Mouse (Mus musculus) liver, embryonic 12.5 days (tissue): ENCODE measurements around the gene Rhot2. TPM values are rescaled to one million over a fixed set of nuclear protein-coding genes. Genes with fewer than 3 reads are reported as not detected.

Source experiments
- ATAC-seq: fragments of 200-750 bp; cut with Nextera tagmentation; 2 replicates; pipeline ENCODE4 v1.8.0; 2017; ENCODE audit warnings: moderate number of reproducible peaks, mild to moderate bottlenecking, moderate library complexity
- H3K27ac ChIP-seq: fragments of 300-500 bp; sonication (generic); 2 replicates; pipeline ENCODE4 v1.5.1; 2016; ENCODE audit warnings: mild to moderate bottlenecking
- H3K27me3 ChIP-seq: fragments of 300-500 bp; sonication (generic); replicated peaks from 2 replicates; pipeline ENCODE4 v1.6.1; 2016; ENCODE audit warnings: mild to moderate bottlenecking, moderate library complexity
- H3K36me3 ChIP-seq: fragments of 300-500 bp; sonication (generic); 2 replicates; pipeline ENCODE4 v1.6.1; 2016; ENCODE audit warnings: mild to moderate bottlenecking, moderate library complexity
- H3K4me1 ChIP-seq: fragments of 300-500 bp; sonication (generic); 2 replicates; pipeline ENCODE4 v1.6.1; 2016
- H3K4me2 ChIP-seq: fragments of 300-500 bp; sonication (generic); 2 replicates; pipeline ENCODE4 v1.6.1; 2016; ENCODE audit warnings: mild to moderate bottlenecking, moderate library complexity
- H3K4me3 ChIP-seq: fragments of 300-500 bp; sonication (generic); 2 replicates; pipeline ENCODE4 v1.5.1; 2016; ENCODE audit warnings: mild to moderate bottlenecking, moderate library complexity
- H3K9ac ChIP-seq: fragments of 300-500 bp; sonication (generic); 2 replicates; pipeline ENCODE4 v1.6.1; 2016; ENCODE audit warnings: mild to moderate bottlenecking, moderate library complexity
- H3K9me3 ChIP-seq: fragments of 300-500 bp; sonication (generic); replicated peaks from 2 replicates; pipeline ENCODE4 v1.6.1; 2016; ENCODE audit warnings: mild to moderate bottlenecking, moderate library complexity
- WGBS: fragments of 180-500 bp; shearing (Covaris S2); methylation state at CpG from one replicate; pipeline ENCODE4 v1.1.7; 2016; ENCODE audit not compliant: insufficient replicate concordance; 5-methylcytosine and 5-hydroxymethylcytosine counted together
- polyA plus RNA-seq: library from polyadenylated mRNA; unstranded; fragments of >200 nt; fragmentation: Nextera tagmentation; extraction: Ambion mirVana; gene quantifications from 2 replicates; pipeline ENCODE4 v1.2.1, GENCODE M21; 2016

The Rhot2 gene
- polyA plus RNA-seq, 1 experiment from 2014 or later, result 17.4 TPM

DNA sequence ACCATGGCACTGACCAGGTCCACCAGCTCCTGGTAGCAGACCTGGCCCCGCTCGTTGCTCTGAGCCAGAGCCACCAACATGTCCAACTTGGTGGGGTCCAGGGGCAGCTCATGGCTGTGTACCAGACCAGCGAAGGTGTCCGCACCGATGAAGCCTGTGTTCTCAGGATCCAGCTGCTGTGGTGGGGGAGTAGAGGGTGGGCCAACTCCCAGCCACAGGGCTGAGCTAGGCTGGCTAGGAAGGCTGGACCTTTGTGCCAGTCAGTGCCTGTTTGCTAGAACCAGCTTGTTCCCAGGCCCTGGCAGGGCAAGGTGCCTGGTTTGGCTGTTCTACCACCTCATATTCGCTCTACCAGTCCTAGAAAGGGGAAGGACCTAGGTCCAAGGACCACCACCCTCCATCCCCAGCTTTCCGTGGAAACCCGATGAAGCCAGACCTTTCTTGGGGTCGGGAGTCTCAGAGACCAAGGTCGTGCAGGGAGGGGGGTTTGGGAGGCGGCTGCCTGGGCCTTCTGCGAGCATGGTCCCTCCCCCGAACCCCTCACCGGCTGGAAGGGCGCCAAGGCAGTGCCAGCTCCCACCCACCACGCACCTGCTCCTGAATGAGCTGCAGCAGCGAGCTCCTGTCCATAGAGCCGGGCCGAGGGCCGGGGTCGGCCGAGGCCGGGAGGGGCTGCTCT, 8.1 kb downstream of the Rhot2 start:
- H3K9ac ChIP-seq, result peak overlapping the region; percentile 56
- H3K4me1 ChIP-seq, result peaks cover 74% of the 10 kb centered on the region
- peak overlapping the region; percentile 12 for H3K27ac ChIP-seq
- no peaks in the 10 kb centered on the region for H3K9me3 ChIP-seq
- no peak for ATAC-seq
- H3K36me3 ChIP-seq, result peaks cover 65% of the 10 kb centered on the region
- no peaks in the 10 kb centered on the region for H3K27me3 ChIP-seq
- H3K4me3 ChIP-seq, result peak overlapping the region; percentile 38
- WGBS, result 25% methylated on average over 22 of the region's 23 CpGs
- peak overlapping the region; percentile 71 for H3K4me2 ChIP-seq

- 89% methylated on average over 16 of the region's 16 CpGs for WGBS
Observed at GRCm38 (mm10) chr17:25835816-25836215, 8.8 kb downstream of the Rhot2 start.

GRCm38 (mm10) chr17:25835301-25835700, 9.3 kb downstream of the Rhot2 start:
- H3K4me1 ChIP-seq, result peaks cover 84% of the 10 kb centered on the region
- H3K4me2 ChIP-seq, result peak overlapping the region; percentile 84
- peak overlapping the region; percentile 92; the same call in 1 of the 2 replicates for H3K9ac ChIP-seq
- H3K9me3 ChIP-seq, result no peaks in the 10 kb centered on the region
- 88% methylated on average over 7 of the region's 7 CpGs for WGBS
- ATAC-seq, result no peak
- H3K27me3 ChIP-seq, result no peaks in the 10 kb centered on the region
- peak overlapping the region; percentile 84; the same call in 1 of the 2 replicates for H3K4me3 ChIP-seq
- H3K36me3 ChIP-seq, result peaks cover 65% of the 10 kb centered on the region
- no peak overlapping the region for H3K27ac ChIP-seq

More at GRCm38 (mm10) chr17:25835816-25836215, 8.8 kb downstream of the Rhot2 start:
- ATAC-seq, result no peak
- H3K36me3 ChIP-seq, result peaks cover 65% of the 10 kb centered on the region
- H3K27ac ChIP-seq, result no peak overlapping the region
- H3K9me3 ChIP-seq, result no peaks in the 10 kb centered on the region
- peaks cover 81% of the 10 kb centered on the region for H3K4me1 ChIP-seq
- H3K4me3 ChIP-seq, result no peak overlapping the region
- H3K27me3 ChIP-seq, result no peaks in the 10 kb centered on the region
- peak overlapping the region; percentile 71; the same call in 1 of the 2 replicates for H3K4me2 ChIP-seq
- 0 out of 2 replicates have a peak overlapping the region, but pooled peaks have one; percentile 56 for H3K9ac ChIP-seq

GRCm38 (mm10) chr17:25834595-25835222, 9.9 kb downstream of the Rhot2 start:
- peak overlapping the region; percentile 93 for H3K27ac ChIP-seq
- WGBS, result 89% methylated on average over 12 of the region's 12 CpGs
- no peaks in the 10 kb centered on the region for H3K9me3 ChIP-seq
- H3K27me3 ChIP-seq, result no peaks in the 10 kb centered on the region
- peak overlapping the region; percentile 84 for H3K4me3 ChIP-seq
- H3K36me3 ChIP-seq, result peaks cover 65% of the 10 kb centered on the region
- ATAC-seq, result no peak
- H3K4me2 ChIP-seq, result peak overlapping the region; percentile 84
- H3K9ac ChIP-seq, result peak overlapping the region; percentile 92
- H3K4me1 ChIP-seq, result peaks cover 84% of the 10 kb centered on the region

- H3K27ac ChIP-seq, result peak overlapping the region; percentile 93
- H3K9ac ChIP-seq, result peak overlapping the region; percentile 92
- peak overlapping the region; percentile 84 for H3K4me3 ChIP-seq
- no peak for ATAC-seq
- 43% methylated on average over 6 of the region's 6 CpGs for WGBS
- H3K4me1 ChIP-seq, result peaks cover 84% of the 10 kb centered on the region
- no peaks in the 10 kb centered on the region for H3K27me3 ChIP-seq
- peaks cover 60% of the 10 kb centered on the region for H3K36me3 ChIP-seq
- no peaks in the 10 kb centered on the region for H3K9me3 ChIP-seq
- H3K4me2 ChIP-seq, result peak overlapping the region; percentile 84
Observed at GRCm38 (mm10) chr17:25833961-25834594, 10.6 kb downstream of the Rhot2 start.

DNA sequence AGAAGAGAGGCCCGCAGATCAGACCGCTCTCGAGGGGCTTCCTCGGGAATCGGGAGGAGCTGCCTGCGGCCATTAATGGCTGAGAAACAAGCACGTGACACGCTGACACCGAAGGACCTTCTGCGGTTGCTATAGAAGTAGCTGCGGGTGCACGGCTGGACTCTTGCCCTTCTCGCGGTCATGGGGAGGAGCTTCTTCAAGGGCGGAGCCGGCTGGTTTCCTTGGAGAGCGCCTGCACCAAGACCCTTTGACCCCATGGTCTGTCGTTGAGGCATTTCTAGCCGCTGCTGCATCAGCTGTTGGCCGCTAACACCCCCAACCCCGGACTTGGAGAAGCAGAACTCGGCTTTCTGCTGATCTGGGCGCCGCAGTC, 11.4 kb downstream of the Rhot2 start, which contains the start of gene Stub1:
Gene Stub1, minus strand, starts transcription at position 114 of the 373 bp plus-strand sequence.
- H3K9me3 ChIP-seq, result no peaks in the 10 kb centered on the region
- H3K9ac ChIP-seq, result peak within 1 kb of the TSS; percentile 92
- peak within 1 kb of the TSS; percentile 84 for H3K4me3 ChIP-seq
- H3K36me3 ChIP-seq, result peaks cover 55% of the 10 kb centered on the region
- peak within 1 kb of the TSS; percentile 93 for H3K27ac ChIP-seq
- H3K27me3 ChIP-seq, result no peaks in the 10 kb centered on the region
- peaks cover 88% of the 10 kb centered on the region for H3K4me1 ChIP-seq
- H3K4me2 ChIP-seq, result peak within 1 kb of the TSS; percentile 84
- ATAC-seq, result peak; percentile 53
- 0% methylated on average over 24 of the region's 24 CpGs for WGBS

DNA sequence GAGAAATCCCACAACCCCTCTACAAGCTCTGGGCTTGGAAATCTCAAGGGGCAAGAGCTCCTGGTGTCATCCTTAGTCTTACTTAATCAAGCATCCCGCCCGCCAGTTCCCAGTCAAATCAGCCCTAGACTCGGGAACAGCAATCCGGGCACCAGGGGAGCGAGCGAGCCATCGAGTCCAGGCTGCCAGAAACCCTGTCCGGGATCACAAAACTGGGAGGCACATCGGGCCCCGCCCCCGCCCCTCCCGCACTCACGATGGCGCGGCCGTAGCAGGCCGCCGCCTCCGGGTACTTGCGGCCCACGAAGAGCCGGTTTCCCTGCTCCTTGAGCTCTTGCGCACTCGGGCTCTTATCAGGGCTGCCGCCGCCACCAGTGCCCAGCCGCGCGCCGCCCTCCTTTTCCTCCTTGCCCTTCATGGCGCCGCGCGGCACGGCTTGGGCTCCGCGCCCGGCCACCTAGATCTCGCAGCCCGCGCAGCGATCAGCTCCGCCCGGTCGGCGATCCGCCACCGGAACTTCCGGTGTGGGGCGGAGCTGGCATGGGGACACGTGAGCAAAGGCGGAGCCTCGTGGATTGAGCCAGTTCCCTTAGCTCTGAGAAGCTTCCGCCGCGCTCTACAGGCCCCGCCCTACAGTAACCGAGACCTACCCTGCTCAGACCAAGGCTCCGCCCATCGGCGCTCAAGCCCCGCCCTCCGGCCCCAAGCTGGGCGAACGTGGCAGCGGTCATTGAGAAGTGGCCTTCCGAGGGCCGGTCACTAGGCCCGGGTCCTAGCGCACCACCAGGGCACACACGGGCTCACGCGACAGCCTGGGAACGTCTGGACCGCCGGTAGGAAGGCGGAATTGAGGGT, 12.0 kb downstream of the Rhot2 start:
- H3K4me1 ChIP-seq, result peaks cover 87% of the 10 kb centered on the region
- H3K27me3 ChIP-seq, result no peaks in the 10 kb centered on the region
- H3K36me3 ChIP-seq, result peaks cover 55% of the 10 kb centered on the region
- H3K4me3 ChIP-seq, result peak overlapping the region; percentile 84
- peak overlapping the region; percentile 93 for H3K27ac ChIP-seq
- under 1% methylated on average over 75 of the region's 77 CpGs for WGBS
- peak overlapping the region; percentile 84 for H3K4me2 ChIP-seq
- H3K9ac ChIP-seq, result peak overlapping the region; percentile 92
- H3K9me3 ChIP-seq, result no peaks in the 10 kb centered on the region
- ATAC-seq, result peak; percentile 89

DNA sequence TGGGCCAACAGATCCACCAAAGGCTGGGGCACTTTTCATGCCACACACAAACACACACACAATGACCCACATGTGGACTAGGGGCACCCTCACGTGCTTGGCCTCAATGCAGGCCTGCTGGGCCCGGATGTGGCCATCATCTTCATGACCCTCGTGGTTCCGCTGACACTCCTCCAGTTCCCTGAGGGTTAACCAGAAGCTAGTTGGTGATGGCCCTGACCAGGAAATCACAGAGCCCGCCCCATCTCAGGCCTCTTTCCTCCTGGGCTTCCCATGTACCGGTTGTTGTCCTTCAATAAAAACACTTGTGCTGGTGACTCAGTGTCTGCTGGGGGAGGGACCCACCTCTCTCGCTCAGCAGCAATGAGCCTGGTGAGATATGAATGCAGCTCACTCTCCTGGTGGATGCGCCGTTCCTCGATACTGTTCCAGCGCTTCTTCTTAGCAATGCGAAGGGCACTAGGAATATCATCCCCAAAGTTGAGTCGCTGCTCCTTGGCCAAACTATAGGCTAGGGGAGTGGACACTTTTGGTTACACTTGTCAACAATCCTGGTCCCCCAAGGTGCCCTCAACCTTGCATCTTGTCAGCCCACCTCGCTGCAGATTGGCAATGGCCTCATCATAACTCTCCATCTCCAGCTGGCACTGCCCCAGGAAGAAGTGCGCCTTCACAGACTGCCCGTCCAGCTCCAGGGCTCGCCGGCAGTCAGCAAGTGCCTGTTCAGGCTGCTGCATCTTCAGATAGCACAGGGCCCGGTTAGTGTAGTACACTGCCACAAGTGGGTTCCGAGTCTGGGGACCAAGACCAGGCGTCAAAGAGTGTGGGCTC, 13.0 kb downstream of the Rhot2 start:
- H3K27ac ChIP-seq, result peak overlapping the region; percentile 91
- peak overlapping the region; percentile 84 for H3K4me3 ChIP-seq
- no peaks in the 10 kb centered on the region for H3K27me3 ChIP-seq
- peak overlapping the region; percentile 92 for H3K9ac ChIP-seq
- peak overlapping the region; percentile 84 for H3K4me2 ChIP-seq
- no peaks in the 10 kb centered on the region for H3K9me3 ChIP-seq
- peaks cover 61% of the 10 kb centered on the region for H3K36me3 ChIP-seq
- ATAC-seq, result no peak
- peaks cover 81% of the 10 kb centered on the region for H3K4me1 ChIP-seq
- 44% methylated on average over 21 of the region's 21 CpGs for WGBS

GRCm38 (mm10) chr17:25830806-25831431, 13.7 kb downstream of the Rhot2 start:
- peak overlapping the region; percentile 89 for H3K4me2 ChIP-seq
- peak overlapping the region; percentile 91; the same call in 1 of the 2 replicates for H3K27ac ChIP-seq
- peaks cover 77% of the 10 kb centered on the region for H3K4me1 ChIP-seq
- WGBS, result 81% methylated on average over 14 of the region's 14 CpGs
- no peak for ATAC-seq
- H3K4me3 ChIP-seq, result peak overlapping the region; percentile 84
- H3K9me3 ChIP-seq, result no peaks in the 10 kb centered on the region
- peaks cover 67% of the 10 kb centered on the region for H3K36me3 ChIP-seq
- H3K27me3 ChIP-seq, result no peaks in the 10 kb centered on the region
- H3K9ac ChIP-seq, result peak overlapping the region; percentile 92

DNA sequence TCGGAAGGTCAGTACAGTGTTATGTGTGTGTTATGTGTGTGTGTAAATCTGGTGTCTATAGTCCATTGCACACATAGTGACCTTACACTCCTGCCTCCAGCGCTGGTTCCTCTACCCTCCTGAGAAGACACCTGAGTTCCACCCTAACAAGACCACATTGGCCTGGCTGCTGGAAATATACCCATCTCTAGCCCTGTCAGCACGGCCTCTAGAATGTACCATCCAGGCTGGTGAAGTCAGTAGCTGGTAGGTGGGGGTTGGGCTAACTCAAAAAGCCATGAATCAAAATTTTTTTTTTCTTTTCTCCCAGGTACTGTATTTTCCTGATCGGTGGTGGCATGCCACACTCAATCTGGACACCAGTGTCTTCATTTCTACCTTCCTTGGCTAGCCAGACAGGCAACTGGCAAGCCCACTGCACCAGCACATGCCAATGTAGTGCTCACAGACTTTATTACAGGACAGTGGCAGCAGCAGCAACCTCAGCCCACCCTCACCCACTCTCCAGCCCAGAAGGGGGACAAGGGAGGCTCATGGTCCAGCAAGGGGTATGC, 14.4 kb downstream of the Rhot2 start:
- peak overlapping the region; percentile 92 for H3K9ac ChIP-seq
- no peak overlapping the region; the same call in 1 of the 2 replicates for H3K27ac ChIP-seq
- no peak for ATAC-seq
- peak overlapping the region; percentile 70 for H3K4me3 ChIP-seq
- H3K27me3 ChIP-seq, result no peaks in the 10 kb centered on the region
- H3K36me3 ChIP-seq, result peaks cover 67% of the 10 kb centered on the region
- no peaks in the 10 kb centered on the region for H3K9me3 ChIP-seq
- H3K4me2 ChIP-seq, result peak overlapping the region; percentile 89
- 75% methylated on average over 4 of the region's 4 CpGs for WGBS
- H3K4me1 ChIP-seq, result peaks cover 77% of the 10 kb centered on the region
